Mouse (Mus musculus) thymus, postnatal 4 days (tissue): ENCODE data around the gene Focad.
A peak's percentile ranks its signal among the peaks of the same experiment; 100 is the strongest.

Experiments used
- DNase-seq: peaks from one replicate; pipeline ENCODE4 v3.0.0; 2021

Focad gene

GRCm38 (mm10) chr4:88213895-88214294, 119.5 kb downstream of the Focad start:
- DNase-seq: no peak

GRCm38 (mm10) chr4:88218286-88218685, 123.9 kb downstream of the Focad start:
- no peak for DNase-seq

GRCm38 (mm10) chr4:88218797-88219196, 124.4 kb downstream of the Focad start:
- DNase-seq: no peak

- no peak for DNase-seq
Observed at GRCm38 (mm10) chr4:88231375-88231774, 136.9 kb downstream of the Focad start.

- DNase-seq: no peak
Observed at GRCm38 (mm10) chr4:88235941-88236340, 141.5 kb downstream of the Focad start.

- no peak for DNase-seq
Observed at GRCm38 (mm10) chr4:88236926-88237756, 142.7 kb downstream of the Focad start.

GRCm38 (mm10) chr4:88238351-88238750, 143.9 kb downstream of the Focad start:
- no peak for DNase-seq

- DNase-seq: no peak
Observed at GRCm38 (mm10) chr4:88243834-88244233, 149.4 kb downstream of the Focad start.

GRCm38 (mm10) chr4:88245494-88245893, 151.1 kb downstream of the Focad start:
- no peak for DNase-seq

- DNase-seq: no peak
Observed at GRCm38 (mm10) chr4:88261349-88261748, 166.9 kb downstream of the Focad start.

GRCm38 (mm10) chr4:88264536-88264935, 170.1 kb downstream of the Focad start:
- DNase-seq: no peak

GRCm38 (mm10) chr4:88270408-88271067, 176.1 kb downstream of the Focad start:
- peak; percentile 24 for DNase-seq

- peak; percentile 35 for DNase-seq
Observed at GRCm38 (mm10) chr4:88275571-88276041, 181.2 kb downstream of the Focad start.

GRCm38 (mm10) chr4:88276058-88276734, 181.8 kb downstream of the Focad start:
- no peak for DNase-seq

- no peak for DNase-seq
Observed at GRCm38 (mm10) chr4:88278524-88278923, 184.1 kb downstream of the Focad start.

- peak; percentile 45 for DNase-seq
Observed at GRCm38 (mm10) chr4:88280536-88280935, 186.1 kb downstream of the Focad start.

GRCm38 (mm10) chr4:88295537-88295936, 201.1 kb downstream of the Focad start:
- no peak for DNase-seq

- no peak for DNase-seq
Observed at GRCm38 (mm10) chr4:88299551-88299950, 205.1 kb downstream of the Focad start.

- DNase-seq: no peak
Observed at GRCm38 (mm10) chr4:88300832-88301621, 206.6 kb downstream of the Focad start.

GRCm38 (mm10) chr4:88302291-88302690, 207.9 kb downstream of the Focad start:
- peak; percentile 18 for DNase-seq

- no peak for DNase-seq
Observed at GRCm38 (mm10) chr4:88307691-88308090, 213.3 kb downstream of the Focad start.

- no peak for DNase-seq
Observed at GRCm38 (mm10) chr4:88308342-88309116, 214.1 kb downstream of the Focad start.
